Mouse (Mus musculus) activated CD4-positive, CD25-positive, alpha-beta regulatory T cell, adult 4 months (primary cell): ENCODE measurements around the gene Frmd4a. TPM values are rescaled to one million over a fixed set of nuclear protein-coding genes. Genes with fewer than 3 reads are reported as not detected.
"Not testable (repeated sequence)": the region's sequence is repeated elsewhere in the genome, so short reads cannot be mapped to it uniquely, and the experiment has no call there.

ENCODE experiments used
- ATAC-seq: one replicate; pipeline ENCODE4 v1.8.0; 2017
- polyA plus RNA-seq, 2 experiments: library from polyadenylated mRNA; unstranded; fragments of 100-300 nt; shearing (Covaris generic); gene quantifications; one replicate each; pipeline ENCODE4 v1.2.1; 2017

Gene Frmd4a
- polyA plus RNA-seq, 2 experiments from 2014 or later, result 0.61 to 1.2 TPM

DNA sequence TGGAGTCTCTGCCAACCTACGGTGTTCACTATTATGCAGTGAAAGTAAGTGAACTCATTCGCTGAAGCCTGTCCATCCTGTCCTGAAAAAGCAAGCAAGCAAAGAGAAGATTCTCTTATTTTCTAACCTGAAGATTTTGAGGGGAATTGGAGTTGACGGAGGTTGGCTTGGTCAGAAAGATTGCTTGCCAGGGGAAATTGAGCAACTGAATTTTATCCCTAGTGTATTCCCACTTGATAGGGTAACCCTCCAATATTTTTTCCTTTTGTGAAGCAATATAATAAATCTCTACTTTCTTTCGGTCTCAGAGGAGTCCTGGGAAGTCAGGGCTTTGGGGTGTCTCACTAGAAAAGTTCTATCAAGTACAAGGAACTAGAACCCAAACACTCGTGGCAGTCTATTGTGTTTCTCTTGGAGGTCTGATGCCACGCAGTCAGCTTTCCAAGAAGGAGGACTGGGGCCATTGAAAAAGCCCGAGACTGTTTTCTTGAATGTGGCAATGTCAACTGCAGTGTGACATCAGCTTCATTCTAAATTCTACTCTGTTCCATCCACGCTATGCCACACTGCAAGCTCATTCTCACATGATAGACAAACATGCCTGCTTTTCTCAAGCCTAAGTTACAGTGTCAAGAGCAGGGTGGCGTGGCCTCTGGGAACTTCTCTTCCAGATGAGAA, 517.8 kb downstream of the Frmd4a start:
- ATAC-seq, result no peak

DNA sequence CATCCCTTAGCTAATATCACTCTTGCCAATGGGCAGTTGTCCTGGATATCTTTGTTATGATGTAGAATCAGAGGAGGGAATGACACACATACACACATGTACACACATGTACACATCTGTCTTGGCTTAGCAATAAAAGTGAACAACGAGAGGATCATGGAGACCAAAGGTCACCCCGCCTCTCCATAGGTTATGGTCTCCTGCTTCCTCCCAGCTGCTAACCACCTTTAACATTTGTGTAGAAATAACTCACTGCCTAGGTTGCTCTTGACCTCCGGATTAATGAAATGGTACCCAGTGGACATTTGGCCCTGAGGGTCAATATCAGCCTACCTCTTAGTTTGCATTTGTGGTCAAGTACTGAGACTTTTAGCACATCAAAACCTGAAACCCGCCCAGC, 523.8 kb downstream of the Frmd4a start:
- no peak for ATAC-seq

DNA sequence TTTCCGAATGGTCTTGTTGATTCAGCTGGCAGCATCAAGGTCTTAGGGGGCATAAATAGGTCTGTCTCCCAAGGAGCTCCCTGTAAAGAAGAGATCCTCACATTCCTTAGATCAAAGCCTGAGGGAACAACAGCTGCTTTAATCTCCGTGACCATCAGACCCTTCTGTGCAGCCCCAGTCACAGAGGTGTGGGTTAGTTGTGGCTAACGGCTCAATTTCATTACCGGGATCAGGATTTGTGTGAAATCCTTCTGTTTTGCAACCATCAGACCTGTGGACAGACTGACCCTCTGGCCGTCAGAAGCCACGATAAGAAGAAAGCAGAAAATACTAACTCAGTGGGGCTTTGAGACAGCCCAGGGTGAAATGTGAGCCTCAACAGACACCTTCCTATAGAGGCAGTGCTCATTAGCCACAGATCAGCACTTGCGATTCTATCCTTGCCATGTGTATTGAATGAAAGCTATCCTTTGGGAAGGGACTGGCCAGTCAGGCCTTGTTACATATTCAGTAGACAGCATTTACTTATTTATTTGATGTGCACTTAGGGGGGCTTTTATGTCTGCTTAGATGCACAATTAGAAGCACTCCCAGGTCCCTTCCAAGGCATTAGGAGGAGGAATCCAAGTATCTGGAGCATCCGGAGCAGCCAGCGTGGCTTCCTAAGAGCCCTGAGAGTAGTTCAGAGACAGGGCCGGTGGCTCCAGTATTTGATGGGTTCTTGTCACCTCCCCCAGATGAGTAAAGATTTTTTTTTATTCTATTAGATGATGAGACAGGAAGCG, 524.5 kb downstream of the Frmd4a start:
- ATAC-seq, result no peak

DNA sequence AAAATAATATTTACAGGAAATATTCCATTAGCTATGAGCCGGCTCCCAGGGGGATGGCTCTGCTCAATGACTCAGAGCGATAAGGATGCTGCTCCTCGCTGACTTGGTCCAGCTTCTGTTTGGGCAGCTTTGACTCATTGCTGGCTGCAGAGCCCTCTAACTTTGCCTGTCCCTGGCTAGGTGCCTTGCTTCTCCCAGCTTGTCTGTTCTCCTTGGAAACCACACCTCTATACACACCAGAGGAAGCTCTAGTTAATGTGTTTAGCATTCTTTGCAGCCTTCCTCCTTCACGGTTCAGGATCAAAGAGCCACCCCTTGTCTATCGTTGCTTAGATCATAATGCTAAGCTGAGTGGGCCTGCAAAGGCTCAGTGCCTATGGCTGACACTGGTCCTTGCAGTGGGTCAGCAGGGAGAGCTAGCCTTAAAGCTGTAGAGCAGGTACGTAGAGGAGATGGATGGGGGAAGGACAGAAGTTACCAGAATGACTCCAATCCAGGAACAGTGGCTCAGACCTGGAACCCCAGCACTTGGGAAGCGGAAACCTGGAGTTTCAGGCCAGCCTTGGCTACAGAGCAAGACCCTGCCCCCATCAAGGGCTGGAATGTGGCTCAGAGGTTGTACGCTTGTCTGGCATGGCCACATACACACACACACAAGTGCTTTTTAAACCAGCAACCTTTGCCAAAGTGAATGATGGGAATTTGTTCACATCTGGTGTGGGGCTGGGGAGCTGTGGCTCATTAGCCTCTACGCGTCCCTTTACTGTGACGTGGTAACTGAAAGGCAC, 525.3 kb downstream of the Frmd4a start:
- ATAC-seq, result no peak

DNA sequence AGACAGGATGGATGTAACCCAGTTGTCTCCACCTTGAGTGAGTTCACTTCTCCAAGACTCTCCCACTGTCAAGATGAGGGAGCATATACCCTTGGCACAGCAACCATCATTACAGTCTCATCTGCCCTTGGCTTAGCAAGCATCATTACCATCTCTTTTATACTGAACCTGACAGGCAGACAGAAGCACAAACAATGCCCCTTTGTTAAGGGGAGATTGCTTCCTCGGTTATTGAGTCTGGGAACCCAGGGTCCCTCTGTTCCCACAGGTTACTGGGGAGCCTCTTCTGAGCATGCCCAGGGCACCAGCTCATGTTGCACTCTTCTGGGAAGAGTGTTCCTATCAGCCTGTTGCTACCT, 525.9 kb downstream of the Frmd4a start:
- ATAC-seq, result no peak

DNA sequence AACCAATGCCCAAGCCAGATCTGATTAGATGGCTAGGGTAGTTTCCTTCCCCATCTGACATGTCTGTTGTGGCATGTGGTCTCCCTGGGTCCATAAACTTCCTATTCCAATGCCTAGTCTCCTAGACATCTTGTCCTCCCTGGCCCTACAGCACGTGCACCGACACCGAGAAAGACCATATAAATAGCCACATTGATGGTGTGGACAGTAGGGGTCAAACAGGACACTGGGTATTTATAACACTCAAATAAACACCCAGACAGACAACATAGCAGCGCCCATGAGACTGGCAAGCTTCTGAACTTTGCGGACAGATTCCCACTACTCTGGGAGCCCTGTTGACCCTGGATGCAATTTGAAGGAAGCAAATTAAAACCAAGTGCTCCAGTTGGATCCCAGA, 526.8 kb downstream of the Frmd4a start:
- ATAC-seq, result no peak

DNA sequence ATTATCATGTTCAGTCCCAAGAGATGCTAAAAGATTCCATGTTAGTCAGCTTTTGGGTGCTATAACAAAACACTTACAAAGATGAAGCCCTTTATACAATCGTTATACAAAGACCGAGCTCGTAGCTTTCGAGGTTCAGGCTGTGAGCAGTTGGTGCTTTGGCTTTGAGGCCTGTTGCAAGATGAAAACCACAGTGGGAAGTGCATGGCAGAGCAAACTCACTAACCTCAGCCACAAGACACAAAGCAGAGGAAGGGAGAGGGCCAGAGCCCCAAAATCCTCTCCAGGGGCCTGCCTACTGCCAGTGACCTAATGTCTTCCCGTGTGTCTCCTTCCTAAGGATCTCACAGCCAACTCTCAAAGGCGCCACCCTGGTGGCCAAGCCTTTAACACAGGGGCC, 527.7 kb downstream of the Frmd4a start:
- no peak for ATAC-seq

DNA sequence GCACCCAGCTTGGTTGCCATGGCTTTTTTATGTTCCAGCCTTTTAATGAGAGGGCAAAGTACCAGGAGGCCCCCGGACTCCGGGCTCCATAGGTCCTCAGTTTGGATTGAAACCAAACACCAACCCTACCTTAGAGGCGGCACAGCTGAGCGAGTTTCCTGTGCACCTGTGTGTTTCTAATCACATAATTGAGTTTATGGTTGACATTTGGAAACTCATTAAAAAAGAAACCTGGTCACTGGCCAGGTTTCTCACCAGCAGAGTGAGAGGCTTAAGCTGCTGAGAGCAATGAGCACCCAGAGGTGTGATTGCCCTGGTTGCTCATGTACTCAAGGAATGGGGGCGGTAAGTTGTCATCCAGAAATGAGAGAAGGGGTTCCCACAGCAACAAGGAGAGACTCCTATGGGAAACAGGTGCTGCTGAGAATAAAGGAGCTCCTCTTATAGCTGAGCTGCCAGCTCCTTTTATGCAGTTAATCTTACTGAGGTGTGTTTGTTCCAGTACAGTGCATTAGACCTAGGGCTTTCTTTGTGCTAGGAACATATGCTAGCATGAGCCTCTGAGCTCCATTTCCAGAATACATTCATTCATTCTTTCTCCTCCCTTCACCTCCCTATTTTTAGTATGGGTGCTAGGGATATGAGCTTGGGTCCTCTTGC, 529.6 kb downstream of the Frmd4a start:
- ATAC-seq, result no peak

DNA sequence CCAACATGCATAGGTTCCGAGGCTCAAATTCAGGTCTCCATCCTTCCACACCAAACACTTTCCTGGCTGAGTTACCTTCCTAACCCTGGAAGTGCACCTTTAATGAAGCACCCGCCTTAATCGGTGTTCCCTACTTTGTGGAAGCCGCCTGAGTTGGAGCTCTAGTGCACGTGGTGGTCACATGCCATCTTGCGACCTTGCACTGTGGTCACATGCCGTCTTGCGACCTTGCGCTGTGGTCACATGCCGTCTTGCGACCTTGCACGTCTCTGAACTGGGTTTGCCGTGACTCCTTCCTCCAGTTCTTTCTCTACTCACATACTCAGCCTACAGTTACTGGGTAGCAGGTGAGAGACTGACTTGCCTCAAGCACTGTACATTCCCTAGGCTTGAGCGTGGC, 531.8 kb downstream of the Frmd4a start:
- no peak for ATAC-seq

DNA sequence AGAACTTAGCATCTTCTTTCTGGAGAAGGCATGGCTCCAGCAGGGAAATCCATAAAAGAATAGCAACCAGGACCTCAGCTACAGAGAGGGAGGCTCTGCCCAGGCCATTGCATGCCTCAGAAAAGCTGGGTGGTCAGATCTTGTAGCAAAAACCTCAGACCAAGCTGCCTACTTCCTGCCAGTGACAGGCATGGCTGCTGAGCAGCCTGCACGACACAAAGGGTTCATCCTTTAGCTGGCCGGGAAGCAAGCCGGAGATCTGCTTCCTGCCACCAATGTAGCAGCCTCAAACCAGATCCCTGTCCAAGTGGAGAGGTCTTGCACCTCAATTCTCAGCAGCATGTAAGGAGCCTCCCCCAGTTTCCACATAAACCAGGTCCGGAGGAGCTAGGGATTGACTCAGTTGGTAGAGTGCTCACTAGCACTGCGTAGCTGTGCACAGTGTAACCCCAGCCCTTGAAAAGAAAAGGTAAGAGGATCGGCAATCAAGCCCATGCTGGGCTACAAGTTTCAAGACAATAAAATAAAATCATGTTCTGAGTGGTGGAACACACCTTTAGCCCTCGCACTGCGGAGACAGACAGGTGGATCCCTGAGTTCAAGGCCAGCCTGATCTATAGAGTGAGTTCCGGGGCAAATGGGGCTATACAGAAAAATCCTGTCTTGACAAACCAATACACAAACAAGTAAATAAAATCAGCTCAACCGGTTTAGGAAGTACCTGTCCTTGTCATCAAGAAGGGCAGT, 532.7 kb downstream of the Frmd4a start:
- ATAC-seq, result no peak

DNA sequence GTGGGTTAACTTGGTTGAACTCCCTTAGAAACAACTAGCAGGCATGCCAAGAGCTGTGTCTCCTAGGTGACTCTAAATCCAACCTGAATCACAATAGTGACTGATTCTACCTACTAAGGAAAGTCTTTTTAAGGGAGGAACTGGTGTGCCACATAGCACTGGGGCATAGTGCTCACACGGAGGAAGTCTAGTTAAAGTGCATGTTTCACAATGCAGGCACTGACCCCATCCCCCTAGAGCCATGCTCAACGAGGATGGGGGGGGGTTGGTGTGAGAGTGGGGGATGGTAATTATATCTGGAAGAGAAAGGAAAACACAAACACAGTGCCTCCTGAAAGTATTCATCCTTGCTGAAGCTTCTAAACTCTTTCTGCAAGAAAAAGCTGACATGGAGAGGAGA, 533.9 kb downstream of the Frmd4a start:
- ATAC-seq, result no peak

DNA sequence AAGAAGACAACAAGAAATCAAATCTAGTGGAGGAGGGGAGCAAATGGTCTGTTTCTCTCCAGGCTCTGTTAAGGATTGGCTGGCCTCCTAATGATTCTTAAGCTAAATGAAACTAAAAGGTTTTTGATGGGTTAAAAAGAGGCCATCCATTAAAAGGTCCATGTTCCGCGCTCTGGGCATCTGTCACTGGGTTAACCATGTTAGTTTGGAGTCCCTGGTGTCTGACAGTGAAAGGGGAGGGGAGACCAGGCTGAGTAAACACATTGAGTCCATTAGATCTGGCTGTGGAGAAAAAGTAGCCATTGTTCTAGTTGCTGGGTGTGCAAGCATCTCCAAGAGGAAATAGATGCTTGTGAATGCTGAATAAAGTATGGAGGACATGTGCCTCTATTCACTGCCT, 534.3 kb downstream of the Frmd4a start:
- ATAC-seq, result no peak

DNA sequence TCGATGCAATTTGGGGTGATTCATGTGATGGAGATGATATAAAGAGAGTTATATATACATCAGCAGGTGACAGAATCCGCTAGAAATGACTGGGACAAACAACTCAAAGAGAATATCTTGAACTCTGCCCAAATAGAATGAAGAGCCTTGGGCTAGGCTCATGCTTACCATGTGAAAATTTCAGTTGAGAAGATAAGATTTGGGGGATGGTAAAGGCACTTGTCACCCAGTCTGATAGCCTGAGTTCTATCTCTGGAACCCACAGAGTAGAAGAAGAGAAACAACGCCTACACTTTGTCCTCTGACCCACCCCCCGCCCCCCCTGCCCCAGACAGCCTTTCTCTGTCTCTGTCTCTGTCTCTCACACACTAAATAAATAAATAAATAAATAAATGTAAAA, 535.0 kb downstream of the Frmd4a start:
- no peak for ATAC-seq

DNA sequence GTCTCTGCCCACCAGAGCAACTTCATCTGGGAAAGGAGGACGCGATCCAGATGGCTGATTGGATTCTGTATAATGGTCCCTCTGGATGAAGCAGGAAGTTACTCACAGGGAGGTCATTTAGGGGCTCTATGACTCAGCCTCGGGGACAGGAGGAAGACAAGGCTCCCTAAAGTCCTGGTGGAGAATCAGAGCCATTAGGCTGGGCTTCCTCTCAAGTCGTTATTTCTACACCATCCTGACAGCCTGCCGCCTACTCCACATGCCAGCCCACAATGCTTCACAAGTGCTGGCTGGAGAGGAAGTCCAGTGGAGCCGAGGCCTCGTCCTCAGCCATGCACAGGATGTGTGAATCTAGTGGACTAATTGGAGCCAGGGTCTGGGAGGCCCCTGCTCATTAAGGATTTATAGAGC, 537.7 kb downstream of the Frmd4a start:
- no peak for ATAC-seq

DNA sequence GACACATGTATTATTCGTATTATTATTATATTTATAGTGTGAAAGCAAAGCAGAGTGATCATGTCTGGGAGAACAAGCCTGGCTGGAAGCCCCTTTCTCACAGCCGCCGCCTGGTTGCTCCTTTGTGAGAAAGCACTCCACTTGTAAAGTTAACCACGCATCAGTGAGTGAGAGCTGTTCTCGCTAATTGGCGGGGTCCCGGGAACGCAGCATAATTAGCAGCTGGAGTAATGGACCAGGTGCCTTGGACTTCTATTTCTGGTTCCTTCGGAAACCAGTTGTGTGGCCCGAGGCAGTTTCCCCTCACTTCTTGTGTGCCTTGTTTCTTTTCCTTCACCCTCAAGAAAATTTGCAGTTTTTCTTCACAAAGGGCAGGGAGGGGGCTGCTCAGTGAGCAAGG, 538.7 kb downstream of the Frmd4a start:
- no peak for ATAC-seq

DNA sequence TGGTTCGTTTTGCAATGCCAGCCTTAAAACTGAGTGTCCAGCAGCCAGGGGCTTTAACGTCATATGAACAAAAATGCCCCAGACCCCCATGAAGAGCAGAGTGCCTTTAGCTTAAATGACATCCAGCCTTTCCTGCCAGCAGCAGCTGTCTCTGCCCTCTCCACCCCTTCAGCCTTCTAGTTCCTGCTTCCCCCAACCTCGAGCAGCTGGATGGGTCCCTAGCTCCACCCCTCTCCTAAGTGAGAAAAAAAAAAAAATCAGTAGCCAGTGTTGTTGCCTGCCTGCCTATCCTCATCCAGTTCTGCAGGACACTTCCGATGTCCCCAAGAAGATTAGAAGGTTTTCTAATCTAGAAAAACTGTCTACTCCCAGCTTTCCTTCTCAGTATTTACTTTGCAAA, 539.5 kb downstream of the Frmd4a start:
- ATAC-seq, result no peak

DNA sequence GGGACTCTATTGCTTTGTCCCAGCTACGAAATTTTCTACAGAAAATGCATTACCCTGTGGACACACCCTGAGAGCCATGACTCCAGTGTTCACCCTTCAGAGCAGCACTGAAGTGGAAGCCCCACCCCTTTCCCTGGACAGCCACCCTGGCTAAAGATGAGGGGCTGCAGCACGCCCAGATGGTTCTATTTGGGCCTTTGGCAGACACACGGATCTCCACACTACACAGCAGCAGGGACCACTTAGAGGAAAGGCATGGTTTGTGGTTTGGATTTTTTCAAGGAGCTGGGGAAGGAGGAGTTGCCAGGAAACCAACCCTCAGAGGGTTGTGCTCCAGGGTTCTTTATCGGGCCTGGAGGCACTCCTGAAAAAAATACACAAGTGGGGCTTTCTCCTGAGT, 539.9 kb downstream of the Frmd4a start:
- no peak for ATAC-seq

DNA sequence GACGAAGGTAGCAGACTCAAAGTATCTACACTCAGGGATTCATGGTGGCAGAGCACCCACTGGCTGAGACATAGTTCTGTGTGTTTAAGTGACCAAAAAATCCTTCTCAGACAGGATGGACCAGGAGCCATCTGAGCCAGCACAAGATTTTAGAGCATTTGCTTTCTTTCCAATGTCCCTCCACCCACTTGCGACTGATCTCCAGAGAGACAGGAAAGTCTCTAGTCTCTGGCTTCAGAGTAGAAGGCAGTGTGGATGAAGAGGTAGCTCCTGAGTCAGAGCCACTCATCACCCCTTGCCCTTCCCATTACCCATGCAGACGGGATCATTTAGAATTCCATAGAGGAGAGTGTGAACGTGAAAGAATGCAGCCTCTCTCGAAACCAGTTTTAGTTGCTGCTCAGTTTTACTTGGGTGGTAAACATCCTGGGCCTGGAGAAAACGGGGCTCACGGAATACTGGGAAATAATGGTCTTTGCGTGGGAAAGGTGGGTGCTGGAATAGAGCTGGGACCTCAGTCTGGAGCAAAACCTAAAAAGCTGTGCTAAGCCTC, 541.2 kb downstream of the Frmd4a start:
- no peak for ATAC-seq

DNA sequence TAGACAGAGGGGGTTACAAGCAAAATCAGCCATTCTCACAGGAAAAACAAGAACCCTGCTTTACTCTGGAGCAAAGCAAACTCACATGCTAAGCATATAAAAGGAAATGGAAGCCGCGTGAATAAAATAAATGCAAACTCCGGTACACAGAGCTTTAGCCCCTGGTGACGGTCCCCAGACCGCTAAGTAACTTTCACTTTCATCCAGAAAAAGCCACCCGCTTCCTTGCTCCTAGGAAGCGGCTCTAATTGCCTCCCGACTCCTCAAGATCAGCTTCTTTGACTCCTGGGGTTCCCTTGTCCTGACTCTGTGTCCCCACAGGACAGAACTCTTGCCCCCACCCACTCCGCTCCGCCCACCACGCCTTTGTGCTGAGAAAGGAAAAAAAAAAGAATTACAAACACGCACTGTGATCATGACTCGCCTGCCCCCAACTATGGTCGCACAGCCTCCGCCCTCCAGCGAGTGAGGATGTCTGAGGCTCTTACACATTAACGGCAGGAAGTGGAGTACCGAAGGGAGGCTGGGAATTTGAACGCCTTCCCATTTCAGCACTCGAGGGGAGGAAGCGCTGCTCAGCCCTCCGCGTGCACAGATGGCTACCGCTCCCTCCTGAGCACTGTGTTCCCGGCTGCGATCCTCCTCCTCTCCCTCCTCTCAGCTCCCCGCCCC, 541.8 kb downstream of the Frmd4a start:
- peak; percentile 67 for ATAC-seq

DNA sequence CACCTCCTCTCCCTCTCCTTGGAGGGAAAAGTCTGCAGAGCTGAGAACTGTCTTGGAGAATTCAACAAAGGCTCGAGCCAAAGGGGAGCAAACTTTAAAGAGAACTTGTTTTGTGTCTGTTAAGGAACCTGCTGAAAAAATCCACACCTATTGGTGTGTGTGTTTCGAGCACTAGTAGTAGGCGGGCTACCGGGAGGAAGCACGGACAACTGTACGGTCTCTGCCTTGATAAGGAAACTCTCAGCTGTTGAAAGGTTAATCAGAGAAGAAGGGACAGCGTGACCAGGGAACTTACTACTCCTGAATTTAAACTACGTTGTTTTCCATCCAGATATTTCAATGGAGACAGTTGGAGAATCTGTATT, 542.3 kb downstream of the Frmd4a start:
- peak; percentile 38 for ATAC-seq

DNA sequence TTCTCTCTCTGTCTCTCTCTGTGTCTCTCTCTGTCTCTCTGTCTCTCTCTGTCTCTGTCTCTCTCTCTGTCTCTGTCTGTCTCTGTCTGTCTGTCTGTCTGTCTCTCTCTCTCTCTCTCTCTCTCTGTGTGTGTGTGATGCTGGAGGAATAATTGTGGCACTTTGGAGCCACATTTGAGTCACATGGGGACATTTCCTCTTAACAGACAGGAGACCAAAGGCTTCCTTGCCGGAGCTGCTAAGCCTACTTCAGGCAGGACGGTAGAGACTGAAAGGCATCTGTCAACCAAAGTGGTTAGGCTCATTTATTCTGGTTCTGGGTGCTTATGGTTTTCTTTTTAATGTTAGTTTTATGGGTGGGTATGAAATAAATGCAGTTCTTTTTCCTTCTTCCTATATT, 543.0 kb downstream of the Frmd4a start:
- ATAC-seq, result not testable (repeated sequence)

DNA sequence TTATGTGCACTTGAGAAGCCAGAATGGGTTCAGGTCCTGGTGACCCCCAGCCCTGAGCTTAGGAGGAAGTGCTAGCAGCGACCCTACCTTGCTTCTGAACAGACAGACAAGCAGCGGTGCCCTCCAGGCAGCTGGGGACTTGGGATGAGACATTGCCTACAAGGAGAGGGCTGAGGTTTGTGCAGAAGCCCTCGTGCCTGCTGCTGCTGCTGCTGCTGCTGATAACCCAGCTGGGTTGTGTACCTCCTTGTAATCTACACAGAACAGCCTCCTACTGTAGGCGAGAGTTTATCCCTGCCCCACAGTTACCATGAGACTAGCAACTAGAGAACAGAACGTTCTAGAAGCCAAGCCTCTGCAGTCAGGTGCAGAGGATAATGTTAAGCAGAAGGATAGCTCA, 543.7 kb downstream of the Frmd4a start:
- ATAC-seq, result no peak
